Mouse (Mus musculus) limb, embryonic 14.5 days (tissue): Measurements from ENCODE around the gene Tmod4. TPM values are rescaled to one million over a fixed set of nuclear protein-coding genes. Genes with fewer than 3 reads are reported as not detected.

Experiments
- ATAC-seq: fragments of 200-750 bp; cut with Nextera tagmentation; 2 replicates; pipeline ENCODE4 v1.8.0; 2017; ENCODE audit warnings: low read depth, moderate number of reproducible peaks, moderate TSS enrichment; ENCODE audit not compliant: low FRiP score
- DNase-seq: peaks from one replicate; pipeline ENCODE4 v3.0.0-alpha.2; 2015; ENCODE audit warnings: low spot score
- H3K27ac ChIP-seq: fragments of 300-500 bp; sonication (generic); replicated peaks from 2 replicates; pipeline ENCODE4 v1.5.1; 2014; ENCODE audit warnings: low read depth, mild to moderate bottlenecking, low read length, moderate library complexity, mixed read lengths
- H3K27me3 ChIP-seq: fragments of 300-500 bp; sonication (generic); 2 replicates; pipeline ENCODE4 v1.6.1; 2014; ENCODE audit warnings: low read length, mixed read lengths; ENCODE audit not compliant: control insufficient read depth, insufficient read depth
- H3K36me3 ChIP-seq: fragments of 300-500 bp; sonication (generic); 2 replicates; pipeline ENCODE4 v1.6.1; 2014; ENCODE audit warnings: mild to moderate bottlenecking, low read length, moderate library complexity, mixed read lengths; ENCODE audit not compliant: control insufficient read depth, insufficient read depth
- H3K4me1 ChIP-seq: fragments of 300-500 bp; sonication (generic); 2 replicates; pipeline ENCODE4 v1.6.1; 2014; ENCODE audit warnings: antibody characterized with exemption, low read length, mixed read lengths; ENCODE audit not compliant: control insufficient read depth, insufficient read depth
- H3K4me2 ChIP-seq: fragments of 300-500 bp; sonication (generic); replicated peaks from 2 replicates; pipeline ENCODE4 v1.6.1; 2014; ENCODE audit warnings: low read depth, mild to moderate bottlenecking, low read length, moderate library complexity; ENCODE audit not compliant: severe bottlenecking
- H3K4me3 ChIP-seq: fragments of 300-500 bp; sonication (generic); replicated peaks from 2 replicates; pipeline ENCODE4 v1.5.1; 2014; ENCODE audit warnings: low read length
- H3K9ac ChIP-seq: fragments of 300-500 bp; sonication (generic); 2 replicates; pipeline ENCODE4 v1.6.1; 2014; ENCODE audit warnings: mild to moderate bottlenecking, low read depth, low read length, moderate library complexity; ENCODE audit not compliant: severe bottlenecking
- H3K9me3 ChIP-seq: fragments of 300-500 bp; sonication (generic); 2 replicates; pipeline ENCODE4 v1.6.1; 2016; ENCODE audit warnings: low read length; ENCODE audit not compliant: control insufficient read depth
- POLR2A ChIP-seq: fragments of 200-500 bp; IDR thresholded peaks from 2 replicates; pipeline ENCODE4 v1.8.0; 2012; ENCODE audit warnings: inconsistent platforms, mild to moderate bottlenecking, moderate library complexity, borderline replicate concordance; ENCODE audit not compliant: insufficient read depth, insufficient read length; ENCODE audit errors: extremely low read depth
- WGBS: fragments of 180-500 bp; shearing (Covaris S2); extraction: QIAGEN DNeasy Blood & Tissue Kit; methylation state at CpG from one replicate; pipeline ENCODE4 v1.1.7; 2014; 5-methylcytosine and 5-hydroxymethylcytosine counted together
- polyA plus RNA-seq, 2 experiments: library from polyadenylated mRNA; depleted of rRNA in 1 of 2; stranded (reverse) in 1 of 2; unstranded in 1 of 2; fragments of >200 nt; fragmentation: Nextera tagmentation in 1 of 2; extraction: Ambion mirVana in 1 of 2; gene quantifications; 2 replicates each; pipeline versions ENCODE4 v1.2.1 to v1.2.3; 2012 to 2014

Gene Tmod4
- polyA plus RNA-seq, 2 experiments = 2.9 to 5.0 TPM

GRCm38 (mm10) chr3:95136336-95136735 is 12.1 kb downstream of the Tmod4 start:
- H3K9me3 ChIP-seq = no peaks in the 10 kb centered on the region
- ATAC-seq (no peak), DNase-seq (no peak)
- H3K27me3 ChIP-seq = no peaks in the 10 kb centered on the region
- peaks cover 11% of the 10 kb centered on the region; the same call in 1 of the 2 replicates for H3K4me1 ChIP-seq
- H3K36me3 ChIP-seq = peaks cover 23% of the 10 kb centered on the region
- H3K4me2 ChIP-seq = no peak overlapping the region
- no peak overlapping the region for H3K4me3 ChIP-seq
- WGBS = 90% methylated on average over 3 of the region's 3 CpGs
- no peak overlapping the region for H3K9ac ChIP-seq
- H3K27ac ChIP-seq = no peak overlapping the region
- TF ChIP-seq POLR2A = no peak

- 67% methylated on average over 25 of the region's 25 CpGs for WGBS
- H3K27me3 ChIP-seq = no peaks in the 10 kb centered on the region
- ATAC-seq (no peak), DNase-seq (no peak)
- no peak overlapping the region for H3K4me2 ChIP-seq
- no peak for TF ChIP-seq POLR2A
- no peak overlapping the region for H3K27ac ChIP-seq
- H3K9me3 ChIP-seq = no peaks in the 10 kb centered on the region
- H3K36me3 ChIP-seq = peaks cover 25% of the 10 kb centered on the region
- peaks cover 7% of the 10 kb centered on the region; the same call in 1 of the 2 replicates for H3K4me1 ChIP-seq
- no peak overlapping the region for H3K4me3 ChIP-seq
- H3K9ac ChIP-seq = no peak overlapping the region
These were observed 15.5 kb downstream of the Tmod4 start for GRCm38 (mm10) chr3:95139586-95140288.

- Histone ChIP-seq H3K4me1 (peaks cover 3% of the 10 kb centered on the region; the same call in 1 of the 2 replicates), H3K4me2 (no peak overlapping the region), H3K36me3 (peaks cover 25% of the 10 kb centered on the region), H3K4me3 (no peak overlapping the region), H3K27ac (no peak overlapping the region), H3K9ac (no peak overlapping the region), H3K27me3 (no peaks in the 10 kb centered on the region), H3K9me3 (no peaks in the 10 kb centered on the region)
- WGBS = 60% methylated on average over 18 of the region's 18 CpGs
- ATAC-seq (no peak), DNase-seq (no peak)
- no peak for TF ChIP-seq POLR2A
These were observed 16.0 kb downstream of the Tmod4 start for GRCm38 (mm10) chr3:95140289-95140595.

GRCm38 (mm10) chr3:95140795-95141194 is 16.5 kb downstream of the Tmod4 start:
- no peak overlapping the region for H3K27ac ChIP-seq
- ATAC-seq (no peak), DNase-seq (no peak)
- no peak overlapping the region for H3K4me3 ChIP-seq
- H3K4me1 ChIP-seq = no peaks in the 10 kb centered on the region
- no peaks in the 10 kb centered on the region for H3K9me3 ChIP-seq
- WGBS = 88% methylated on average over 6 of the region's 6 CpGs
- H3K9ac ChIP-seq = no peak overlapping the region
- H3K4me2 ChIP-seq = no peak overlapping the region
- TF ChIP-seq POLR2A = no peak
- peaks cover 25% of the 10 kb centered on the region for H3K36me3 ChIP-seq
- no peaks in the 10 kb centered on the region for H3K27me3 ChIP-seq

- no peak for TF ChIP-seq POLR2A
- Histone ChIP-seq H3K4me1 (no peaks in the 10 kb centered on the region), H3K4me3 (no peak overlapping the region), H3K27me3 (no peaks in the 10 kb centered on the region), H3K9ac (no peak overlapping the region), H3K27ac (no peak overlapping the region), H3K9me3 (no peaks in the 10 kb centered on the region), H3K36me3 (peaks cover 25% of the 10 kb centered on the region), H3K4me2 (no peak overlapping the region)
- ATAC-seq (no peak), DNase-seq (no peak)
- WGBS = 93% methylated on average over 9 of the region's 9 CpGs
These were observed 17.2 kb downstream of the Tmod4 start for GRCm38 (mm10) chr3:95141474-95141873.
